Comparison of ENCODE assay signal across 17 mouse cellular contexts in the genomic region with DNA sequence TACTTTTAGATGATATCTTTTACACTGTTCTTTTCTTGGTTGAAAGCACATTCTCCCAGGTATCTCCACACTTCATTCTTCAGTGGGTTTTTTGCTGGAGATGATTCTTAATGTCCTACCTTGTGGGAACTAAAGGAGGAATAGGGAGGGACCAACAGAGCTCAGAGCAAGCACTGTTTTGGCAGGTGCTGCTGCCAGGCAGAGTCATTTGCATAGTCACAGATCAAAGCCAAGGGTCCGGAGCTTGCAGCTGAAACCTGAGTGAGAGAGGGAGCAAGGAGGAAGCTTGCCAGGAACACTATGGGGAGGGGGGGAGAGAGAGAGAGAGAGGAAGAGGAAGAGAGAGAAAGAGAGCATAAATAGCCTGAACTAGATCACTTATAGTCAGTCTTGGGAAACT. TPM values are rescaled to one million over a fixed set of nuclear protein-coding genes. Genes with fewer than 3 reads are reported as not detected.
"Had no signal": no experiment of that assay in that cellular context is flagged by ENCODE, and none has a peak within 500 bp of the region (broad histone marks: within the 10 kb centered on the region; RNA-seq: fewer than 3 reads in every experiment).

No protein-coding gene starts in this region.

- H3K4me1 ChIP-seq: limb, embryonic 15.5 days; liver, embryonic 13.5 days; lung, embryonic 15.5 days; megakaryocyte, embryonic 14.5 days; midbrain, embryonic 15.5 days; neural tube, embryonic 12.5 days had no signal

- DNase-seq: layer of hippocampus, adult 9-11 months; layer of hippocampus, postnatal 36 days; liver, embryonic 13.5 days; liver, postnatal 0 days; lung, postnatal 14 days; thymus, adult 18-20 months; thymus, postnatal 14 days had no signal

- ATAC-seq: liver, postnatal 0 days; midbrain, embryonic 15.5 days had no signal

- H3K27ac ChIP-seq: kidney, postnatal 0 days; limb, embryonic 15.5 days; liver, embryonic 13.5 days; lung, embryonic 15.5 days; macrophage; midbrain, embryonic 15.5 days; neural tube, embryonic 12.5 days had no signal

- H3K4me2 ChIP-seq: limb, embryonic 15.5 days; liver, embryonic 13.5 days; lung, embryonic 15.5 days; midbrain, embryonic 11.5 days; midbrain, embryonic 15.5 days; neural tube, embryonic 12.5 days had no signal

- H3K9me3 ChIP-seq: limb, embryonic 15.5 days; liver, embryonic 13.5 days; lung, embryonic 15.5 days; midbrain, embryonic 15.5 days; neural tube, embryonic 12.5 days had no signal

- H3K9ac ChIP-seq: limb, embryonic 15.5 days; liver, embryonic 13.5 days; liver, postnatal 0 days; lung, embryonic 15.5 days; midbrain, embryonic 15.5 days; neural tube, embryonic 12.5 days had no signal

- H3K4me3 ChIP-seq: limb, embryonic 15.5 days; liver, embryonic 13.5 days; lung, embryonic 15.5 days; megakaryocyte, embryonic 14.5 days; midbrain, embryonic 15.5 days; neural tube, embryonic 12.5 days had no signal

- H3K36me3 ChIP-seq: limb, embryonic 15.5 days; liver, embryonic 13.5 days; lung, embryonic 15.5 days; midbrain, embryonic 15.5 days; neural tube, embryonic 12.5 days had no signal

- H3K27me3 ChIP-seq: limb, embryonic 15.5 days; liver, embryonic 13.5 days; lung, embryonic 15.5 days; megakaryocyte, embryonic 14.5 days; midbrain, embryonic 15.5 days; neural tube, embryonic 12.5 days had no signal

RNA-seq across cellular contexts. Expression of a gene that starts 12.9 kb away (rescaled TPM):
- polyA plus RNA-seq: kidney, postnatal 0 days; limb, embryonic 11.5 days; limb, embryonic 15.5 days; liver, embryonic 13.5 days; lung, embryonic 15.5 days; macrophage; midbrain, embryonic 11.5 days; midbrain, embryonic 15.5 days; neural tube, embryonic 12.5 days; stomach, embryonic 14.5 days had no signal

RNA-seq across cellular contexts. Expression of a gene that starts 34.5 kb away (rescaled TPM):
- polyA plus RNA-seq: limb, embryonic 11.5 days; limb, embryonic 15.5 days; liver, embryonic 13.5 days; macrophage had no signal
